26 mouse cellular contexts compared by ENCODE assay signal in the genomic region with DNA sequence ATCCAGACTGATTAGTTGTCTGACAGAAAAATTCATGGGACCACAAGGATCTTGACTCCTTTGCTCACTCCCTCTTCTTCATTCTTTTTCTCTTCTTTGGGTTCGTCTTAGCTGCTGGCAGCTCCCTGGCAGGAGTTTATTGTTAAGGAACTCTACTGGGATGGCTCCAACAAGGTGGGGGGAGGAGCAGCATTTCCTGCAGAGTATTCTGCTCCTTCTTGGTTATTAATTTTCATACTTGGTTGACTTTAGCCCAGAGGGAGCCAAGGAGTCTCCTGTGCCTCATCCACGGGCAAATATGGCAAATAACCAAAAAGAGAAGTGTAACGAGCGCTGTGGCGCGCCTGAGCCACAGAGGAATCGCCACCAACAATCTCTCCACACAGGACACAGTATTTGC.
DNase-seq lines count a peak whose midpoint lies in the region; ATAC-seq lines count a peak whose summit lies in the region.
"Had no signal": no experiment of that assay in that cellular context is flagged by ENCODE, and none has a peak within 500 bp of the region (broad histone marks: within the 10 kb centered on the region; RNA-seq: fewer than 3 reads in every experiment).

No protein-coding gene starts in this region.

- H3K27me3 ChIP-seq in hindbrain, embryonic 13.5 days, result no peaks in the 10 kb centered on the region
- H3K27me3 ChIP-seq in hindbrain, embryonic 16.5 days (replicated peaks; ENCODE audit: control insufficient read depth, insufficient read depth, low read length), result no peaks in the 10 kb centered on the region
- no peaks in the 10 kb centered on the region for H3K27me3 ChIP-seq in kidney, embryonic 15.5 days
- no peaks in the 10 kb centered on the region for H3K27me3 ChIP-seq in limb, embryonic 10.5 days (ENCODE audit: low read depth, poor library complexity, severe bottlenecking)
- H3K27me3 ChIP-seq: CH12.LX; forebrain, embryonic 13.5 days; hindbrain, embryonic 15.5 days; liver, embryonic 13.5 days had no signal

- H3K36me3 ChIP-seq in hindbrain, embryonic 13.5 days, result no peaks in the 10 kb centered on the region
- no peaks in the 10 kb centered on the region for H3K36me3 ChIP-seq in hindbrain, embryonic 16.5 days (ENCODE audit: control insufficient read depth, insufficient read depth, low read length)
- no peaks in the 10 kb centered on the region for H3K36me3 ChIP-seq in kidney, embryonic 15.5 days
- H3K36me3 ChIP-seq in limb, embryonic 10.5 days, result no peaks in the 10 kb centered on the region
- H3K36me3 ChIP-seq: heart, embryonic 10.5 days; hindbrain, embryonic 15.5 days; liver, embryonic 13.5 days had no signal

- no peak overlapping the region for H3K4me2 ChIP-seq in hindbrain, embryonic 13.5 days
- no peak overlapping the region for H3K4me2 ChIP-seq in hindbrain, embryonic 16.5 days (ENCODE audit: low read length)
- H3K4me2 ChIP-seq in kidney, embryonic 15.5 days, result no peak overlapping the region
- H3K4me2 ChIP-seq: forebrain, embryonic 13.5 days; hindbrain, embryonic 15.5 days; liver, embryonic 13.5 days had no signal

- H3K4me3 ChIP-seq in hindbrain, embryonic 13.5 days, result no peak overlapping the region
- H3K4me3 ChIP-seq in hindbrain, embryonic 16.5 days (ENCODE audit: low read length), result no peak overlapping the region
- H3K4me3 ChIP-seq in kidney, embryonic 15.5 days (replicated peaks), result no peak overlapping the region
- H3K4me3 ChIP-seq in limb, embryonic 10.5 days, result no peak overlapping the region
- H3K4me3 ChIP-seq: forebrain, embryonic 13.5 days; heart, embryonic 10.5 days; hindbrain, embryonic 15.5 days; liver, embryonic 13.5 days had no signal

- peaks cover 4% of the 10 kb centered on the region for H3K4me1 ChIP-seq in hindbrain, embryonic 13.5 days (replicated peaks)
- peaks cover 3% of the 10 kb centered on the region; the same call in 1 of the 2 replicates for H3K4me1 ChIP-seq in hindbrain, embryonic 16.5 days (ENCODE audit: control insufficient read depth, insufficient read depth, low read depth, low read length)
- H3K4me1 ChIP-seq in kidney, embryonic 15.5 days, result no peaks in the 10 kb centered on the region
- no peaks in the 10 kb centered on the region for H3K4me1 ChIP-seq in limb, embryonic 10.5 days
- H3K4me1 ChIP-seq: heart, embryonic 10.5 days; liver, embryonic 13.5 days had no signal

- DNase-seq in adrenal gland, postnatal 10 days, result peak; percentile 61
- DNase-seq in adrenal gland, adult (ENCODE audit: inconsistent age in 2 of 2, low spot score in 1 of 2), result no peak
- DNase-seq in kidney, postnatal 14 days, result peak; percentile 16
- DNase-seq in limb, embryonic 10.5 days (ENCODE audit: low spot score), result peak; percentile 12
- DNase-seq in left cerebral cortex, postnatal 25 days (ENCODE audit: low spot score in 2 of 2), result no peak
- DNase-seq: adrenal gland, postnatal 25 days; cerebellum, adult 2 months; cerebellum, postnatal 14 days; gastrocnemius, postnatal 10 days; heart, postnatal 4 days; layer of hippocampus, postnatal 36 days; liver, embryonic 13.5 days; lung, adult 18-20 months; midbrain, embryonic 14.5 days; thymus, postnatal 4 days had no signal

- intact Hi-C loops in left cerebral cortex, postnatal 25 days (cut with DNase I), result no loop called here

- H3K27ac ChIP-seq in hindbrain, embryonic 13.5 days, result 0 out of 2 replicates have a peak overlapping the region, but pooled peaks have one; percentile 5
- no peak overlapping the region; the same call in 1 of the 2 replicates for H3K27ac ChIP-seq in hindbrain, embryonic 16.5 days (ENCODE audit: low read depth, low read length)
- H3K27ac ChIP-seq in kidney, embryonic 15.5 days, result no peak overlapping the region
- H3K27ac ChIP-seq in limb, embryonic 10.5 days, result no peak overlapping the region
- H3K27ac ChIP-seq: forebrain, embryonic 13.5 days; heart, embryonic 10.5 days; hindbrain, embryonic 15.5 days; liver, embryonic 13.5 days; macrophage had no signal

- H3K9me3 ChIP-seq in hindbrain, embryonic 13.5 days, result no peaks in the 10 kb centered on the region
- no peaks in the 10 kb centered on the region for H3K9me3 ChIP-seq in hindbrain, embryonic 16.5 days (ENCODE audit: control insufficient read depth, low read length)
- no peaks in the 10 kb centered on the region for H3K9me3 ChIP-seq in kidney, embryonic 15.5 days (replicated peaks)
- no peaks in the 10 kb centered on the region for H3K9me3 ChIP-seq in limb, embryonic 10.5 days (replicated peaks)
- H3K9me3 ChIP-seq: forebrain, embryonic 13.5 days; heart, embryonic 10.5 days; hindbrain, embryonic 15.5 days; liver, embryonic 13.5 days had no signal

- ATAC-seq in hindbrain, embryonic 13.5 days (ENCODE audit: low FRiP score), result no peak
- ATAC-seq in hindbrain, embryonic 16.5 days, result no peak
- ATAC-seq in kidney, embryonic 15.5 days (replicated peaks; ENCODE audit: low FRiP score), result no peak
- ATAC-seq: activated CD4-positive, CD25-positive, alpha-beta regulatory T cell, adult 4 months; forebrain, embryonic 13.5 days; intestine, embryonic 16.5 days; lung, postnatal 0 days had no signal

- H3K9ac ChIP-seq in hindbrain, embryonic 13.5 days, result no peak overlapping the region
- H3K9ac ChIP-seq in hindbrain, embryonic 16.5 days (ENCODE audit: low read depth, low read length), result no peak overlapping the region
- no peak overlapping the region for H3K9ac ChIP-seq in kidney, embryonic 15.5 days
- H3K9ac ChIP-seq: forebrain, embryonic 13.5 days; hindbrain, embryonic 15.5 days; liver, embryonic 13.5 days had no signal

- 75% methylated on average over 7 of the region's 7 CpGs for WGBS in hindbrain, embryonic 13.5 days
- WGBS in hindbrain, embryonic 16.5 days, result 64% methylated on average over 7 of the region's 7 CpGs
- WGBS in kidney, embryonic 15.5 days, result 83% methylated on average over 7 of the region's 7 CpGs
- WGBS in limb, embryonic 10.5 days, result 86% methylated on average over 7 of the region's 7 CpGs

Comparison
In these comparisons a context has a peak if more than half of its experiments do, and no peak if none do; other contexts are left out.
1. DNase-seq: peak in adrenal gland, postnatal 10 days (single experiment), kidney, postnatal 14 days (single experiment) and limb, embryonic 10.5 days (single experiment); none in adrenal gland, adult (0 of 2) and left cerebral cortex, postnatal 25 days (0 of 2).